Mouse (Mus musculus): ENCODE results near the gene Cldn11. TPM values are rescaled to one million over a fixed set of nuclear protein-coding genes. Genes with fewer than 3 reads are reported as not detected.

Gene Cldn11
- polyA plus RNA-seq (2017; shearing (Covaris generic)) = not detected

DNA sequence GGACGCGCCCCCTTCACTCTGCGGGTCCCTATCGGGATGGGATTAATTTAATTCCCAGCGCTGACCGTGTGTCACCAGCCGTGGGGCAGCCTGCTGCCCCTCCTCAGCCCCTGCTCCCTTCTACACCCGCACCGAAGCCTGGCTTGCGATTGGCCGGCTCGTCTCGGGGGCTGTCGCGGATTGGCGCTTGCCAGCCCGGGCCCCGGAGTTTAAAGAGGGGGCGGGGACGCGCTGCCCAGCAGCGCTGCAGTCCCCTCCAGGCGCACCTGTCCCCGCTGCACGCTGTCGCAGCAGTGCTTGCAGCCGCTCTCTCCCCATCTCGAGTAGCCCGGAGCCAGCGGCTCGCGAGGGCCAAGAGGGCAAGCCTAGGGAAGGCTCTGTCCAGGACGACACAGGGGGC, at the start of gene Cldn11:
Gene Cldn11, plus strand, starts transcription at position 215 of the 400 bp plus-strand sequence.

Other genes starting within 250 kb of the Cldn11 start
- 33.3 TPM for gene Phc3, start 180.5 kb upstream of the Cldn11 start, polyA plus RNA-seq (2017; shearing (Covaris generic))
- gene Prkci, start 154.2 kb upstream of the Cldn11 start, polyA plus RNA-seq (2017; shearing (Covaris generic)) = 11.4 TPM
- 219 TPM for gene Skil, start 54.9 kb upstream of the Cldn11 start, polyA plus RNA-seq (2017; shearing (Covaris generic))
- not detected for gene Slc7a14, start 160.5 kb downstream of the Cldn11 start, polyA plus RNA-seq (2017; shearing (Covaris generic))